Mouse (Mus musculus): ENCODE results near the gene Tbc1d22a.

DNA sequence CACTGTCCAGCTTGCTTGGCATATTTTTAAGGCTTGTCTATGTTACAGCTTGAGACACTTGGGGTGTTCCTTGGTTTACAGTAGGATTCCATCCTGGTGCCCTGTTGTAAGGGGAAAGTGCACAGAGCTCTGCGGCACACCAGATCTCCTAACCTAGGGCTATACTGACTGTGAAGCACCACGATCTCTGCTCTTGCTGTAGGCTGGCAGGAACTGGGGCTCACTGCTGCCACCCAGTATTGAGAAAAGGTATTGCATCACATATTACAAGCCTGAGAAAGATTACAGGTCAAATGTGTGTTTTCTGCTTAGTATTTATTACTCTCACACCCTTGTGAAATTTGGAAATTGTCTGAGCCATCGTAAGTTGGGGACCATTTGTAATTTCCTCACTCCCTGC, 13.9 kb downstream of the Tbc1d22a start:
- TF ChIP-seq CTCF (IDR thresholded peaks at IDR 0.05; ENCODE audit: insufficient read depth, low read depth, low read length) (no peak), POLR2A (IDR thresholded peaks at IDR 0.05; ENCODE audit: insufficient read depth, low read depth, low read length) (no peak)

Measured in olfactory bulb, adult 2 months (tissue).